Mouse (Mus musculus) heart, adult 10 weeks (tissue): ENCODE data around the gene Ceacam20. TPM values are rescaled to one million over a fixed set of nuclear protein-coding genes. Genes with fewer than 3 reads are reported as not detected.

ENCODE experiments used
- polyA plus RNA-seq: library from polyadenylated mRNA; stranded (reverse); fragments of 350-450 nt; fragmentation: Illumina TruSeq; extraction: RNeasy Lipid Tissue Mini Kit (QIAGEN cat#74804); gene quantifications from one replicate; pipeline ENCODE4 v1.2.3, GENCODE M21; 2014; ENCODE audit warnings: low read depth, low replicate concordance

The Ceacam20 gene
- polyA plus RNA-seq = not detected

GRCm38 (mm10) chr7:19964985-19965579, at the start of gene Ceacam20:
Gene Ceacam20 (plus strand): TSS chr7:19965412.

GRCm38 (mm10) chr7:19920506-19921261, 44.5 kb upstream of the Ceacam20 start, which contains the start of gene Pvr:
Gene Pvr (minus strand): TSS chr7:19921160.

GRCm38 (mm10) chr7:19950589-19950988, 14.6 kb upstream of the Ceacam20 start, which contains the start of gene Igsf23:
Gene Igsf23 (minus strand): TSS chr7:19950756.

GRCm38 (mm10) chr7:19991165-19991564, 26.0 kb downstream of the Ceacam20 start, which contains the start of gene Nlrp9b:
Gene Nlrp9b (plus strand): TSS chr7:19991465.

Other genes with a start within 250 kb of the Ceacam20 start
- gene Tomm40, start 250.0 kb upstream of the Ceacam20 start, polyA plus RNA-seq = 73.7 TPM
- 32.1 TPM for gene Nectin2, start 214.9 kb upstream of the Ceacam20 start, polyA plus RNA-seq
- 183 TPM for gene Bcam, start 194.4 kb upstream of the Ceacam20 start, polyA plus RNA-seq
- gene Cblc, start 168.6 kb upstream of the Ceacam20 start, polyA plus RNA-seq = 0.45 TPM
- gene Bcl3, start 142.6 kb upstream of the Ceacam20 start, polyA plus RNA-seq = 5.8 TPM
- not detected for gene Gm19345, start 113.4 kb upstream of the Ceacam20 start, polyA plus RNA-seq
- gene Ceacam16, start 104.1 kb upstream of the Ceacam20 start, polyA plus RNA-seq = not detected
- not detected for gene Ceacam19, start 77.4 kb upstream of the Ceacam20 start, polyA plus RNA-seq
- 37.7 TPM for gene Pvr, start 44.3 kb upstream of the Ceacam20 start, polyA plus RNA-seq
- gene Igsf23, start 14.7 kb upstream of the Ceacam20 start, polyA plus RNA-seq = 5.9 TPM
- not detected for gene Nlrp9b, start 26.1 kb downstream of the Ceacam20 start, polyA plus RNA-seq
- gene Vmn1r91, start 134.3 kb downstream of the Ceacam20 start, polyA plus RNA-seq = not detected
- not detected for gene Gm16442, start 157.2 kb downstream of the Ceacam20 start, polyA plus RNA-seq
- not detected for gene Vmn1r93, start 173.7 kb downstream of the Ceacam20 start, polyA plus RNA-seq
- not detected for gene Vmn1r94, start 203.0 kb downstream of the Ceacam20 start, polyA plus RNA-seq
- gene Vmn1r95, start 228.3 kb downstream of the Ceacam20 start, polyA plus RNA-seq = not detected
- not detected for gene Gm6164, start 240.2 kb downstream of the Ceacam20 start, polyA plus RNA-seq